Mouse (Mus musculus) midbrain, postnatal 0 days (tissue): ENCODE data around the gene Rpap3. TPM values are rescaled to one million over a fixed set of nuclear protein-coding genes. Genes with fewer than 3 reads are reported as not detected.

ENCODE experiments used
- ATAC-seq: fragments of 200-750 bp; cut with Nextera tagmentation; 2 replicates; pipeline ENCODE4 v1.8.0; 2017; ENCODE audit warnings: moderate number of reproducible peaks, mild to moderate bottlenecking, moderate TSS enrichment, moderate library complexity; ENCODE audit not compliant: low FRiP score
- DNase-seq: peaks from one replicate; pipeline ENCODE4 v3.0.0-alpha.2; 2015; ENCODE audit warnings: low spot score
- H3K27ac ChIP-seq: fragments of 300-500 bp; sonication (generic); 2 replicates; pipeline ENCODE4 v1.5.1; 2014; ENCODE audit warnings: low read depth, mild to moderate bottlenecking, low read length, mixed read lengths
- H3K27me3 ChIP-seq: fragments of 300-500 bp; sonication (generic); 2 replicates; pipeline ENCODE4 v1.6.1; 2014; ENCODE audit warnings: low read length, control low read depth, mixed read lengths; ENCODE audit not compliant: insufficient read depth
- H3K36me3 ChIP-seq: fragments of 300-500 bp; sonication (generic); 2 replicates; pipeline ENCODE4 v1.6.1; 2014; ENCODE audit warnings: low read length, control low read depth, mixed read lengths; ENCODE audit not compliant: insufficient read depth
- H3K4me1 ChIP-seq: fragments of 300-500 bp; sonication (generic); 2 replicates; pipeline ENCODE4 v1.6.1; 2014; ENCODE audit warnings: mild to moderate bottlenecking, control low read depth, antibody characterized with exemption, low read length, mixed read lengths; ENCODE audit not compliant: insufficient read depth
- H3K4me2 ChIP-seq: fragments of 300-500 bp; sonication (generic); 2 replicates; pipeline ENCODE4 v1.6.1; 2014; ENCODE audit warnings: low read depth, mild to moderate bottlenecking, low read length, mixed read lengths; ENCODE audit not compliant: poor library complexity, severe bottlenecking
- H3K4me3 ChIP-seq: fragments of 300-500 bp; sonication (generic); 2 replicates; pipeline ENCODE4 v1.5.1; 2014; ENCODE audit warnings: low read depth, mild to moderate bottlenecking, low read length, moderate library complexity
- H3K9ac ChIP-seq: fragments of 300-500 bp; sonication (generic); replicated peaks from 2 replicates; pipeline ENCODE4 v1.6.1; 2014; ENCODE audit warnings: mild to moderate bottlenecking, low read length, moderate library complexity, mixed read lengths; ENCODE audit not compliant: poor library complexity, severe bottlenecking
- H3K9me3 ChIP-seq: fragments of 300-500 bp; sonication (generic); 2 replicates; pipeline ENCODE4 v1.6.1; 2016; ENCODE audit warnings: low read length, control low read depth
- CTCF ChIP-seq: IDR thresholded peaks from 2 replicates; pipeline ENCODE4 v1.5.1; 2016; ENCODE audit warnings: antibody characterized with exemption, mild to moderate bottlenecking
- WGBS: fragments of 180-500 bp; shearing (Covaris S2); extraction: QIAGEN DNeasy Blood & Tissue Kit; methylation state at CpG from one replicate; pipeline ENCODE4 v1.1.7; 2014; 5-methylcytosine and 5-hydroxymethylcytosine counted together
- polyA plus RNA-seq: library from polyadenylated mRNA; unstranded; fragments of >200 nt; fragmentation: Nextera tagmentation; extraction: Ambion mirVana; gene quantifications from 2 replicates; pipeline ENCODE4 v1.2.1, GENCODE M21; 2015
- total RNA-seq: library from RNA; depleted of rRNA; stranded (reverse); fragments of >200 nt; gene quantifications from 2 replicates; pipeline ENCODE4 v1.2.3, GENCODE M21; 2014

Rpap3 gene
- total and polyA plus RNA-seq, 2 experiments from 2014 or later, result 21.8 to 46.2 TPM

DNA sequence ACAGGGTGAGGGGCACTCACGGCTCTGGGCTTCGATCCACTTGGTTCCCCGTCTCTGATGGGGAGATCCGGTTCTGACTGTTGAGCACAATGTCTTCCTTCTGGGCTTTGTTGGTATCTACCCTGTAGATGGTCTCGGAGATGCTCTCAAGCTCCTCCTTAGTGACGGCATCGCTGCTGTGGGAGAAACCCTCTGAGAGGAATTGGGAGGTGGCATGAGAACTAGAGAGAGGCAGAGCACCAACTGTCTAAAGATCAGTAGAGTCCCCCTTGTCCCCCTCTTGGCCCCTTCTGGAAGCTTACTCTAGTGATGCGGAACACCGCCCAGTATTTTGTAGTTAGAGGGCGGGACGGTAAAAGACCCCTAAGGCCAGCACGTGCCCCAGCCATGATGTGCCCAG, 13.9 kb upstream of the Rpap3 start:
- WGBS, result 90% methylated on average over 12 of the region's 12 CpGs
- H3K9ac ChIP-seq, result no peak overlapping the region
- DNase-seq, result no peak
- no peak for ATAC-seq
- H3K36me3 ChIP-seq, result no peaks in the 10 kb centered on the region
- H3K4me3 ChIP-seq, result no peak overlapping the region
- no peak for TF ChIP-seq CTCF
- H3K27me3 ChIP-seq, result no peaks in the 10 kb centered on the region; the same call in 1 of the 2 replicates
- H3K4me1 ChIP-seq, result no peaks in the 10 kb centered on the region
- H3K27ac ChIP-seq, result no peak overlapping the region
- H3K9me3 ChIP-seq, result no peaks in the 10 kb centered on the region
- H3K4me2 ChIP-seq, result no peak overlapping the region

DNA sequence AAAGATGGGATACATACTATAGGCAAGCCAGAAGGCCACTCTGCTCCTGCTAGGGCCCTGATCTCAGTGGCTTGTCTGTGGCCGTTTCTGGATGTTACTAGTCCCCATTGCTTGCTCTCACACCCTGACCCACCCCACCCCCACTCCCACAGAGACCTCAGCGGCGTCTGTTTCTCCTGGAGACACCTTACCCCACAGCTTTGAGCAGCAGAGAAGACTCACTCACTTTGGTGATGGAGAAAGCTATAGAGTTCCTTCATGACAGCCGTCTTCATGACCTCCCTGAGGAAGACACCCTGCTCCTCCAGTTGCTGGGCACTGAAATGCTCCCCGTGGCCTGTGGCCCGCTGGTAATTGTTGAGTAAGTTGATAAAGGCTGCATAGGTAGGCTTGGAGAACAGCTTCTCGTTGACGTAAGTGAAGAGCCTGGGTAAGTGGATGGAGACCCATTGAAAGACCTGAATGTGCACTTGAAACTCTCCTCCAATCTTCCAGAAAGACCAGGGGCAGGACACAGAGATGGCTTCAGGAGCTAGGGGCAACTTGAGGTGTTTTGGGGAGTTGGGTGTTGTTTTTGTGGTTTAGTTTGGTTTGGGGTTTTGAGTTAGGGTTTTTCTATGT, 13.0 kb upstream of the Rpap3 start:
- 88% methylated on average over 8 of the region's 8 CpGs for WGBS

DNA sequence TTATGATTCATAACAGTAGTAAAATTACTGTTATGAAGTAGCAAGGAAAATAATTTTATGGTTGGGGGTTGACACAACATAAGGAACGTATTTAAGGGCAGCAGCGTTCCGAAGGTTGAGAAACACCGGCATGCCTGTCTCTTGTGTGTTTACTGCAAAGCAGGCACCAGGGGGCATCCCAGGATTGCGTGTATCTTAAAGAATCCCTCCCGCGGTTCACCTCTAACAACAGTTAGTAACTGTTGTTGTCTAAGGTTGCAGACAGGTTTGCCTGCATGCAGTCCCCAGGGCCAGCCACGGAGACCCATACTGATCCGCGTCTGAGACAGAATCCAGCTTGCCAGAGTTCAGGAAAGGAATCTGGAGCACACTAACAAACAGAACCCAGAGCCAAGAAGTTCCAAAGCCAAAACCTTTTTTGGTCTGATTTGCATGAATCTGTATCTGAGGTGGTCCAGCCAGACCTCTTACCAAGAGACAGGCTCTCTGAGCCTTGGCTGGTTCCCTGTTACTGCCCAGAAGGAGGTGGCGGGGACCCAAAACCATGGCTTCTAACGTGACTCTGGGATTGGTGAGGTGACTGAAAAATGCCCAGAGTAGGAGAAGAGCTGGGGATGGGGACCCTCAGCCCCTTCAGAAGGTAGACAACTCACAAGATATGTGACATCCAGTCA, 12.4 kb upstream of the Rpap3 start:
- ATAC-seq, result no peak
- TF ChIP-seq CTCF, result peak; percentile 92
- Histone ChIP-seq H3K9ac (no peak overlapping the region), H3K4me3 (no peak overlapping the region), H3K36me3 (no peaks in the 10 kb centered on the region), H3K4me2 (no peak overlapping the region), H3K27ac (no peak overlapping the region), H3K9me3 (no peaks in the 10 kb centered on the region), H3K4me1 (no peaks in the 10 kb centered on the region), H3K27me3 (no peaks in the 10 kb centered on the region; the same call in 1 of the 2 replicates)
- peak; percentile 87 for DNase-seq
- 25% methylated on average over 12 of the region's 12 CpGs for WGBS

More for the DNA sequence above, 13.0 kb upstream of the Rpap3 start:
- Histone ChIP-seq H3K36me3 (no peaks in the 10 kb centered on the region), H3K4me2 (no peak overlapping the region), H3K27me3 (no peaks in the 10 kb centered on the region; the same call in 1 of the 2 replicates), H3K4me3 (no peak overlapping the region), H3K9ac (no peak overlapping the region), H3K9me3 (no peaks in the 10 kb centered on the region), H3K27ac (no peak overlapping the region), H3K4me1 (no peaks in the 10 kb centered on the region)
- DNase-seq (no peak), ATAC-seq (no peak)
- no peak for TF ChIP-seq CTCF

DNA sequence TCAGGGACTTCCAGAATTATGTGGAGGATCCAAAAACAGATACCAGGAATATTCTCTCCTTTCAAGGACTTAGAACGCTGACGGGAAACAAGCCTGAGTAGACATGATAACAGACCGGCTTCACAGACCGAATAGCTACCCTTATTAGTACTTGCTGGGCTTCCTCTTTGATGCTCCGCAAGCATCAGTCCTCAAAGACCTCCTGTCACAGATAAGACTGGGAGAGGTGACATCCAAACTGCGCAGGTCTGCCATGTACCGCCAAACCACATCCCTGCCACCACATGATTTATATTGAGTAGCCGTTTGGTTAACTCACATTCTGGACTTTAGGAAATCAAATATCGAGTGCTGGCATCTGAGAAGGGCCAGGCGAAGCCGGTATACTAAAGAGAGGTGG, 11.2 kb upstream of the Rpap3 start:
- DNase-seq, result no peak

DNA sequence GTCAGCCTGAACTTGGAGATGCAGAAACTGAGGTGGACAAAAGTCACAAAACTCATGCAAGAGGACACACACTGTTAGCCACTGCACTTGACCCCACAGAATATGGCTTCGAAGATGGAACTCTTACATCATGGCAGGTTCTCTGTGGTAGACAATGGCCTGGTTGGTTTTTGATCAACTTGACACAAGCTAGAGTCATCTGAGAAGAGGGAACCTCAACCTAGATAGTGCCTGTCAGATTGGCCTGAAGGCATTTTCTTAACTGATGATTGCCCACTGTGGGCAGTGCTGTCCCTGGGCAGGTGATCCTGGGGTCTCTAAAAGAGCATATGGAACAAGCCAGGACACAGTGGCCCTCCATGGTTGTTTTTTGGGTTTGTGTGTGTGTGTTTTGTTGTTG, 10.1 kb upstream of the Rpap3 start:
- ATAC-seq, result no peak
- no peak overlapping the region for H3K4me3 ChIP-seq
- no peaks in the 10 kb centered on the region for H3K36me3 ChIP-seq
- 85% methylated on average over 1 of the region's 1 CpGs for WGBS
- H3K4me1 ChIP-seq, result no peaks in the 10 kb centered on the region
- no peak overlapping the region for H3K9ac ChIP-seq
- H3K27me3 ChIP-seq, result no peaks in the 10 kb centered on the region; the same call in 1 of the 2 replicates
- no peak overlapping the region for H3K27ac ChIP-seq
- no peak for DNase-seq
- no peak overlapping the region for H3K4me2 ChIP-seq
- no peaks in the 10 kb centered on the region for H3K9me3 ChIP-seq
- TF ChIP-seq CTCF, result no peak

More for the DNA sequence above, 11.2 kb upstream of the Rpap3 start:
- Histone ChIP-seq H3K27me3 (no peaks in the 10 kb centered on the region; the same call in 1 of the 2 replicates), H3K4me1 (no peaks in the 10 kb centered on the region), H3K9me3 (no peaks in the 10 kb centered on the region), H3K9ac (no peak overlapping the region), H3K36me3 (no peaks in the 10 kb centered on the region), H3K4me2 (no peak overlapping the region), H3K4me3 (no peak overlapping the region), H3K27ac (no peak overlapping the region)
- no peak for TF ChIP-seq CTCF
- 95% methylated on average over 11 of the region's 11 CpGs for WGBS
- no peak for ATAC-seq

DNA sequence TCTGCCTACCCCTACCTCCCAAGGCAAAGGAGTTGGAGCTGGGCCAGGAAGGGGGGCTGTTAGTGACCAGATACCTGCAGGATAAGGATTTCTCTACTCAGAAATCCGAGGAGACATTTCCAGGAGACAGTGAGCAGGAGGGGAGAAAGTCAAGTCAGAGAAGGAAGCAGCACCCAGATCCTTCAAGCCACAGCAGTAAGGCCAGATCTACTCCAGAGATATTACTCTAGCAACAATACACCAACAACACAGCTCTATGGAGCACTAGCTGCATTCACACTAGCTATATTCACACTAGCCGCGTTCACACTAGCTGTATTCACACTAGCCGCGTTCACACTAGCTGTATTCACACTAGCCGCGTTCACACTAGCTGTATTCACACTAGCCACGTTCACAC, 9.5 kb upstream of the Rpap3 start:
- no peak for ATAC-seq
- H3K4me1 ChIP-seq, result no peaks in the 10 kb centered on the region
- H3K36me3 ChIP-seq, result no peaks in the 10 kb centered on the region
- no peak for TF ChIP-seq CTCF
- WGBS, result 91% methylated on average over 8 of the region's 8 CpGs
- H3K27ac ChIP-seq, result no peak overlapping the region
- no peaks in the 10 kb centered on the region for H3K9me3 ChIP-seq
- no peak overlapping the region for H3K4me3 ChIP-seq
- no peak for DNase-seq
- no peaks in the 10 kb centered on the region; the same call in 1 of the 2 replicates for H3K27me3 ChIP-seq
- no peak overlapping the region for H3K9ac ChIP-seq
- H3K4me2 ChIP-seq, result no peak overlapping the region
